Mouse (Mus musculus) heart, postnatal 36 days (tissue): ENCODE measurements around the gene Tacc3. TPM values are rescaled to one million over a fixed set of nuclear protein-coding genes. Genes with fewer than 3 reads are reported as not detected.

Experiments used
- DNase-seq, 2 experiments: peaks; one replicate each; pipeline ENCODE4 v3.0.0; 2021 to 2022
- intact Hi-C: fragments of 180-260 bp; cut with DNase I; formaldehyde crosslinking; loops from one replicate; pipeline ENCODE4 v1.15.1; 2025
- total RNA-seq, 2 experiments: library from RNA; stranded (reverse); gene quantifications; 2 replicates each; pipeline ENCODE4 v1.2.3; 2021

The Tacc3 gene
- 1 to 10 TPM; 2.0 to 2.2 TPM for total RNA-seq

DNA sequence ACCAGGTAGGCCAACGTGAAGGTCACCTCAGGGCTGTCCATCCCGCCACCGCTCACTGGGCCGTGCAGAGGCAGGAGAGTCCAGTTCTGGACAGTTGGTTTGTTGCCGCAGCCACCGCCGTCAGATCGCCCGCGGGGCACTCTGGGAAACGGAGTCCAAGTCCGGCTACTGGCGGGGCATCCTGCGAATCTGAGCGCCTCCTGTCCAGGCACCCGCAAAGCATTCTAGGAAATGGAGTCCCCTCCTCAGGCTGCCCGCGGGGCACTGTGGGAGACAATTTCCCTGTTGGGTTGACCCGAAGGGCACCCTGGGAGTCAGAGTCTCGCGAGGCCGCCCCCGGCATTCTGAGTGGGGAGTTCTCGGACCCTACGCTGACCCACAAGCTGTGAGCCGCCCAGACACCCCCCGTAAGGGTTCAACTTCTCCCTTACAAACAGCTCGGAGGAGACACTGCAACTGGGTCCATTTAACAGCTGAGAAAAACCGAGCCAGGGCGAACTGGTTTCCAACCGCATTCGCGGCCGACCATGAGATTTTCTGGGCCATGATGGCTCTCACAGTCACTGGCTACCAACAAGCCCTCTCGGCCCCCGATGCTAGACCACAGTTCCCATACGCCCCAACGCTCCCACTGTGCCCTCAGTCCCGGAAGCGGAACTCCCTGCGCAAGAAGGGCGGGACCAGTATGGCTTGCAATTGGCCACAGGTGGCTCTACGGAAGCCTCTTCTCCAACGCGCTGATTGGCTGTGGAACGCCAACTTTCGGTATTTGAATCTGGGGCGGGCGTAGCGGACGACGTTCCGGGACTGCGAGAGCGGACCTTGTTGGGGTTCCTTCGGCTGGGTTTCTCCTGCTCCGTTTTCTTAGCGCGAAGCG, at the start of gene Tacc3, which contains the start of gene Tmem129:
Gene Tacc3 (plus strand): TSS at position 342 of the 877 bp plus-strand sequence.
Gene Tmem129 (minus strand): TSS at position 630 of the 877 bp plus-strand sequence.
- DNase-seq = peak; percentile 95 to 97
- intact Hi-C loops = loop anchor here (2.0 to 10.0 kb wide), 4 partner anchors 27 to 527 kb away; partner anchors contain the start of genes Letm1, Mxd4 and Nelfa

DNA sequence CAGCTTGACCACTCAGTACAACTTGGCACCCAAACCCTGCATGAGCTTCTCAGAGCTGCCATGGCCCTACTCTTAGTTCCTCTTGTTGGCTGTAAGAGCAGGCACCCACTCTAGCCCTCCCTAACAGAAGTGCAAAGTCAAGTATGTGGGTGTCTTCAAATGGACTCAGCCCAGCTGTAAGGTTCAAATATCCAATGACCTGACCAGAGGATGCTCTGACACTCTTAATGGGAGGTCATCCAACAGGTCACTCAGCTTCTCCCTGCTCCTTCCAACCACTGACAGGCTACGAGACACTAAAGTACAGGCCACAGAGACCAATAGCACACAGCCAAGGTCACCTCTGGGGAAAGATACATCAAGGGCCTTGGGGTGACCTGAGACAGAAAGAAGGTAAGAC, 48.7 kb upstream of the Tacc3 start:
- intact Hi-C loops = no loop called here
- no peak for DNase-seq

DNA sequence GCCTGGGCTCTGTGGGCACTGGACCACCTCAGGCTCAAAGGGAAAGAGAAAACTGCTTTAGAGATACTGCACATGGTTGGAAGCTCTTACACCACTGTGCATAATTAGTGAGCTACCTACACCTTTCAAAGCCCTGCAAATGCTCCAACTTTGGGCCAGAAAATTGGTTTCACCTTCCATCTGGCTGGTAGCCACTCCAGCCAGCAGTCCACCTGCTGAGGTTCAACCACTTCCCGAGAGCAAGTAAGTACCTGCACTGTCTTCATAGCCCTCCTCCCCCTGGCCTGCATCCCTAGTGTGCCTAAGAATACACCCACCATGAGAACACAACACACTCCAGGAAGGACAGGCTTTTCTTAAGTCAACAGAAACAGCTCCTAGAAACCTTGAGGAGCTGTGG, 46.1 kb upstream of the Tacc3 start:
- intact Hi-C loops = no loop called here
- DNase-seq = no peak

- DNase-seq = no peak
- intact Hi-C loops = no loop called here
Observed at GRCm38 (mm10) chr5:33614391-33614790, 43.5 kb upstream of the Tacc3 start.

GRCm38 (mm10) chr5:33622671-33623070, 35.3 kb upstream of the Tacc3 start:
- intact Hi-C loops = loop anchor here (10.0 kb wide), 1 partner anchor 348 kb away; the partner anchor contains the start of gene Ctbp1
- DNase-seq = no peak

GRCm38 (mm10) chr5:33623766-33624165, 34.2 kb upstream of the Tacc3 start:
- DNase-seq = no peak
- intact Hi-C loops = loop anchor here (10.0 kb wide), 1 partner anchor 349 kb away; the partner anchor contains the start of gene Ctbp1

DNA sequence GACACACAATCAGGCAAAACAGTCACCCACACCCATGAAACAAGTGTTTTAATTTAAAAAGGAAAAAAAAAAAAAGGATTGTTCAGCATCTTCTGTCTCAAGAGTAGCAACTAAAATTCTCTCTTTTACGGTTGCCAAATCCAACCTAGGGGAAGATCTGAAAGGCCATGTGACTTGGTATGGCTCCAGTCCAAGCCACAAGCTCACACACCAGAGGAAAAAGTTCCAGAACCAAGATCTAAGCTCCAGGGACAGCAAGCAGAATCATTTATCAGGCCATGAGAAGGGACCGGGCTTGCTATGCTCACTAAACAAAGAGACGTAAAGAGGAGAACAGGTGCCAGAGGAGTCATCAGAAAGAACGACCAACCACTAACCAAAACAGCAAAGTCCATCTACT, 30.0 kb upstream of the Tacc3 start:
- intact Hi-C loops = loop anchor here (10.0 kb wide), 1 partner anchor 353 kb away; the partner anchor contains the start of gene Ctbp1
- peak in 1 of 2 experiments; percentile 29 for DNase-seq

- no peak for DNase-seq
- intact Hi-C loops = loop anchor here (10.0 kb wide), 1 partner anchor 354 kb away; the partner anchor contains the start of gene Ctbp1
Observed at GRCm38 (mm10) chr5:33628820-33629300, 29.1 kb upstream of the Tacc3 start.

DNA sequence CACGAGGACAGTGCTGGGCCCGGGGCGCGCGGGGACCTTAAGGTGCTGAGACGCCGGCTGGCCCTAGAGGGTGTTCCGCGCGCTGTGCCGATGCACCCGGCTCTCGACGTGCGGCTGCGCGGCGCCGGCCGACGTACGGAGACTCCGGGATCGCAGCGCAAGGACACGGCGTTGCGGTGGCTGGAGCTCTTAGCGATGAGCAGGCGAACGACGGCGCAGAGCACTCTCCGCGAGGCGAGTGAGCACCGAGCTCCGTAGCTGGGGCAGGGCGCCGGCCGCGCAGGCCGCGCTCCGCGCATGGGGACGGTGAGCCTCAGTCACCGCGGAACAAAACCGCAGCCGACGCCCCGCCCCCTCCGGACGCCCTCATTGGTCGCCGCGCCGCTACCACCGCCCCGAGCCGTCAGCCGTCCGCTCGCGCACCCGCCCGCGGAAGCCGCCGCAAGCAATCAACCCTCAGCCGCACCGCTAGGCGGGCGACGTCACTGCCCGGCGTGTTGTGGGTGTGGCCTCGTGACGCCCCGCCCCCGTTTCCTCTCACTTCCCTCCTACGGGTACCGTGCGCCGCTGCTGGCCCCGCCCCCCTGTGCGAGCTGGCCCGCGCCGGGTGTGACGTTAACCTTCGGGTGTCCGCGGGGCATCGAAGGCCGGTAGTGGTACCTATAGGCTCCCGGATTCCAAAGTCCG, 28.5 kb upstream of the Tacc3 start, which contains the start of the genes Fam53a and Gm9903:
Gene Fam53a (minus strand): TSS at position 335 of the 687 bp plus-strand sequence.
Gene Gm9903 (plus strand): TSS at position 625 of the 687 bp plus-strand sequence.
- intact Hi-C loops = loop anchor here (10.0 kb wide), 1 partner anchor 355 kb away; the partner anchor contains the start of gene Ctbp1

DNA sequence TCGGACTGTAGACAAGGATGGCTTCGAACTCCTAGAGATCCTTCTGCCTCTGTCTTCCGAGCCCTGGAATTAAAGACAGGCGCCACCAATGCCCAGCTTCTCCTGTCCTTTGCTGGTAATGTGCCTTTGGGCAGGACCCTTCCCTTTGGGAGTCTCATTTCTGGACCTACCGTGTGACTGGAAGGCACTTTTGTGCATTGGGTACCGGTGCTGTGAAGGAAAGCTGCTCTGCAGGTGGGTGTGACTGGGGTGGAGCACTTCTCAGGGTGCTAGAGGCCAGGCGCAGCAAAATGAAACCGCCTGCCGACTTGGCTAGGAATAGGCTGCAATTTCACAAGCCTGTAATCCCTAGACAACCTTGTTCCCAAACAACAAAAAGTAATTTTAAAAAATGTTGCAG, 27.9 kb upstream of the Tacc3 start:
- intact Hi-C loops = loop anchor here (2.0 kb wide), 1 partner anchor 29 kb away; the partner anchor contains the start of genes Tacc3 and Tmem129
- peak in 1 of 2 experiments; percentile 45 for DNase-seq

More for the DNA sequence above, 28.5 kb upstream of the Tacc3 start, which contains the start of the genes Fam53a and Gm9903:
- peak; percentile 100 for DNase-seq

GRCm38 (mm10) chr5:33630615-33631014, 27.3 kb upstream of the Tacc3 start:
- DNase-seq = peak; percentile 11 to 30
- intact Hi-C loops = loop anchor here (2.0 kb wide), 1 partner anchor 28 kb away; the partner anchor contains the start of genes Tacc3 and Tmem129

DNA sequence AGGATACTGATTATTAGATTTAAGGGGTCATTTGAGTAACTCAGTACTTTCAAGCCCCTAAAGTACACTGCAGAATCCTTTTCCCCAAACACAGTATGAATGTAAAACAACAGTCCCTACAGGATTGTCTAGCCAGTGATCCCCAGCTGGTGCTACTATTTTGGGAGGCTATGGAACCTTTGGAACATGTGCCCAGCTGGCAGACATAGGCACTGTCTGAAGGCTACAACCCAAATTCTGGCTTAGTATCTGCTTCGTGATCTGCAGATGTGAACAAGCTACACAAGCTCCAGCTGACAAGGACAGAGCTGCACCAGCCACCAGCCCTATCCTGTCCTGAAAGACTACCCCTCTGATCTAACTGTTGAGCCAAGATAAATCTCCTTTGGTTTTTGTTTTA, 25.4 kb upstream of the Tacc3 start:
- no peak for DNase-seq
- intact Hi-C loops = no loop called here

- intact Hi-C loops = no loop called here
- DNase-seq = no peak
Observed at GRCm38 (mm10) chr5:33635361-33635760, 22.6 kb upstream of the Tacc3 start.

DNA sequence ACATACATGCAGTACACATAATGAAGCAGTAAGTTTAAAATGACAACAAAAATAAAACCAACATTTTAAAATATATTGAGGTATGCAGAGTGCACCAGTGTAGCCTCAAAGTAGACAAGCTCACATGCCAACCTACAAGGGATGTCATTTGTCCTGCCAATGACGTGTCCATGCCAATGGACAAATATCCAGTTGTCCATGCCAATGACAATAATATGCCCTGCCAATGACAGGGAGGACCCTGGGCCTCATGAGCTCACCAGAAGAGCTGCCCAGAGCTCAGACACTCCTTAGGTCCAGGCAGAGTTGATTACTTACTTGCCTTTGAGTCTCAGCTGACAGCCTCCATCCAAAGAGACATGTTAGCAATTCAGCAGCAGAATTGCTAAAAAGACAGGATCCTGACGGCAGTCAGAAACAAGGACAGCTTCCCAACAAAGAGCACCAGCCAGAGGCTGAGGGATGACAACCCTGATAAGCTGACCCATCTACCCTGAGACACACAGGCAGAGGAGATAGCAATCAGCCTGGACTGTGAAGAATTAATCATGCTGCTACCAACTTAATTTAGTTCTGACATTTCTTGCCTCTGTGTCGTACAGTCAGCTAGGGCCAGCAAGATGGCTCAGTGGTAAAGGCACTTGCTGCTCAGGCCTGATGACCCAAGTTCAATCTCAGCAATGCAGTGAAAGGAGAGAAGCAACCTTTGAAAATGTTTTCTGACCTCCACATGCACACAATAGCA, 20.1 kb upstream of the Tacc3 start:
- DNase-seq = no peak
- intact Hi-C loops = no loop called here

DNA sequence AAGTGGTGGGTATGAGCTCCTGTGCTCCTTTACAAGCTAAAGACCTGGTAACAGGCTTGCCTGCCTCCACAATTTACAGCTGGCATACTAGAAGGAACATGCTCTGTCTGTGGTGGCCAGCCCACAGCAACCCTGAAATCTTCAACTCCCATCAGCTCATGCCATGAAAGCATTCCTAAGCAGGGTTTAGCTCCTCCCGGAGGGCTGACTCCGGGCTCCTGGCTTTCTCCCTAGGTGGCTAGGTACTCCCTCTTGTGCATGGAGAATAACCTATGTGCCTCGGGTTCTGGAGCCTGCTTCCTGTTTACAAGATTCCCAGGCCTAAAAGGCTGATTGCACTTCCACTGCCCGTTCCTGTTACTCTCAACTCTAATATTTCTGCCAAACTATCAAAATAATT, 19.1 kb upstream of the Tacc3 start:
- DNase-seq = no peak
- intact Hi-C loops = no loop called here

DNA sequence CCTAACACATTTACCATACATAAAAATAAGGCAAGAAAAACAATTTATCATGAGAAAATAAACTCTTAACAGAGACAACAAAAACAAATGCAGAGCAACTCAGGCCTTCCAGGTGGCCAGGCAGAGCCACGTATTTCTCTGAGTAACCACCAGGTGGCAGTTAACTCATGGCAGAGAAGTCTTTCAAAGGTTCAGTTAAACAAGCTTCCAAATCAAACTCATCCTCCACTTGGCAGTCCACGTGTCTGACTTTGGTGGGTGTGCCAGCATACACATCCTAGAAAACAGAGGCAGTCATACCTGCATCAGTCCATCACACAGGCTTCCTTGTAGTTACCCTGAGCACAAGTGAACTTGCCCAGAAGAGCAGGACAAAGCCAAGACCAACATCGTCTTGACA, 17.3 kb upstream of the Tacc3 start:
- DNase-seq = peak; percentile 36 to 39

DNA sequence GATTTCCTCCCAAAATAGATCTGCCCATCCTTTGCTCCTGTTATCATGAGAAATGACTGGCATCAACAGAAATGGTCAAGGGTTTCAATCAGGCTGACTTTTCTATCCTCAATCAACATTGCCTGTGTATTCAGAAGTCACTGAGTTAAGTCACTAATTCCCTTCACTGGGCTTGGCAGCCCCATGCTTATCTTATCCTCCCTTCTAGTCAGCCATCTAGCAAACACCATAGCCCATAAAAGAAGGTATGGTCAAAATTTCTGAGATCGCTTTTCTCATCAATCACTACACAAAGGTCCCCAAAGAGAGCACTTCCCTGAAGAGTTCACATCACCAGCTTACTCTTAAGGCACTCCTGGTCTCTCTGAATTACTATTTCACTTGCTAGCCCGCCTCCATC, 6.9 kb upstream of the Tacc3 start:
- intact Hi-C loops = loop anchor here (5.0 to 10.0 kb wide), 3 partner anchors 171 to 534 kb away; partner anchors contain the start of genes Mxd4, Nelfa and Nsd2

More for the DNA sequence above, 17.3 kb upstream of the Tacc3 start:
- intact Hi-C loops = no loop called here

DNA sequence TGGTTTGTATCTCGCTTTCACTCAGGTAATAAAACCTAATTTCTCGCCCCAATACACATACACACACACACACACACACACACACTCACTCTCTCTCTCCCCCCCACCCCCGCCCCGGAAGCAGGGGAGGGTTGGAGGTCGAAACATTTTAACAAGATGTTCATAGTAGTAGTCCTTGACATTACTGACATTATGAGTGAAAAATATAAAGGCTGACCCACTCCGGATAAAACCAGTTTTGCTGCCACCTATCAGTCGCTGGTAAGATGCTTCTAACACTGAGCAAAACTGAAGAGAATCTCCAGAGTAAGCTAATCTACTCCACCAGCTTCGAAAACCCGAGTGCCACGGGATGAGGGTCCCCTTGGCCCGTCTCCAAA, 6.4 kb upstream of the Tacc3 start:
- intact Hi-C loops = loop anchor here (5.0 to 10.0 kb wide), 3 partner anchors 171 to 533 kb away; partner anchors contain the start of genes Mxd4, Nelfa and Nsd2
- no peak for DNase-seq

More for the DNA sequence above, 6.9 kb upstream of the Tacc3 start:
- DNase-seq = no peak
